Mouse (Mus musculus): ENCODE measurements around the gene Gm10972. TPM values are rescaled to one million over a fixed set of nuclear protein-coding genes. Genes with fewer than 3 reads are reported as not detected.
"Not testable (repeated sequence)": the region's sequence is repeated elsewhere in the genome, so short reads cannot be mapped to it uniquely, and the experiment has no call there.

Gene Gm10972
- polyA plus RNA-seq, 1 experiment = not detected

- not testable (repeated sequence) for DNase-seq; H3K4me3 ChIP-seq (replicated peaks; ENCODE audit: extremely low read depth, low read depth, low read length); H3K4me1 ChIP-seq (ENCODE audit: control insufficient read depth, insufficient read depth, low read length)
- WGBS = 94% methylated on average over 2 of the region's 2 CpGs
Measured at GRCm38 (mm10) chr3:94660841-94661240, 17.9 kb downstream of the Gm10972 start.

- WGBS = 47% methylated on average over 5 of the region's 5 CpGs
- H3K4me3 ChIP-seq (replicated peaks; ENCODE audit: extremely low read depth, low read depth, low read length); H3K4me1 ChIP-seq (ENCODE audit: control insufficient read depth, insufficient read depth, low read length); DNase-seq: not testable (repeated sequence)
Measured at GRCm38 (mm10) chr3:94665060-94665802, 22.3 kb downstream of the Gm10972 start.

GRCm38 (mm10) chr3:94665896-94666295, 23.0 kb downstream of the Gm10972 start:
- 22% methylated on average over 7 of the region's 7 CpGs for WGBS
- H3K4me3 ChIP-seq (replicated peaks; ENCODE audit: extremely low read depth, low read depth, low read length); DNase-seq; H3K4me1 ChIP-seq (ENCODE audit: control insufficient read depth, insufficient read depth, low read length): not testable (repeated sequence)

GRCm38 (mm10) chr3:94675101-94675500, 32.2 kb downstream of the Gm10972 start:
- 79% methylated on average over 9 of the region's 9 CpGs for WGBS

GRCm38 (mm10) chr3:94679351-94679841, 36.5 kb downstream of the Gm10972 start:
- Histone ChIP-seq H3K4me3 (replicated peaks; ENCODE audit: extremely low read depth, low read depth, low read length) (no peak overlapping the region), H3K4me1 (ENCODE audit: control insufficient read depth, insufficient read depth, low read length) (no peaks in the 10 kb centered on the region)
- no peak for TF ChIP-seq POLR2A (IDR thresholded peaks at IDR 0.05; ENCODE audit: borderline replicate concordance, extremely low read depth, low read depth, low read length)
- WGBS = 57% methylated on average over 8 of the region's 8 CpGs
- peak; percentile 54 for DNase-seq

More at GRCm38 (mm10) chr3:94675101-94675500, 32.2 kb downstream of the Gm10972 start:
- not testable (repeated sequence) for DNase-seq; H3K4me3 ChIP-seq (replicated peaks; ENCODE audit: extremely low read depth, low read depth, low read length); H3K4me1 ChIP-seq (ENCODE audit: control insufficient read depth, insufficient read depth, low read length)

GRCm38 (mm10) chr3:94680032-94680431, 37.1 kb downstream of the Gm10972 start:
- WGBS = 83% methylated on average over 12 of the region's 12 CpGs
- H3K4me1 ChIP-seq (ENCODE audit: control insufficient read depth, insufficient read depth, low read length); DNase-seq; H3K4me3 ChIP-seq (replicated peaks; ENCODE audit: extremely low read depth, low read depth, low read length): not testable (repeated sequence)

- peak; percentile 49 for DNase-seq
- no peaks in the 10 kb centered on the region for H3K4me1 ChIP-seq (ENCODE audit: control insufficient read depth, insufficient read depth, low read length)
- no peak for TF ChIP-seq CTCF (IDR thresholded peaks at IDR 0.05; ENCODE audit: insufficient read depth, low read length)
- TF ChIP-seq POLR2A (IDR thresholded peaks at IDR 0.05; ENCODE audit: borderline replicate concordance, extremely low read depth, low read depth, low read length) = no peak
- 56% methylated on average over 16 of the region's 16 CpGs for WGBS
- H3K4me3 ChIP-seq (replicated peaks; ENCODE audit: extremely low read depth, low read depth, low read length) = no peak overlapping the region
Measured at GRCm38 (mm10) chr3:94680783-94681182, 37.9 kb downstream of the Gm10972 start.

GRCm38 (mm10) chr3:94683646-94684045, 40.7 kb downstream of the Gm10972 start:
- Histone ChIP-seq H3K4me1 (ENCODE audit: control insufficient read depth, insufficient read depth, low read length) (no peaks in the 10 kb centered on the region; the same call in 1 of the 2 replicates), H3K4me3 (replicated peaks; ENCODE audit: extremely low read depth, low read depth, low read length) (no peak overlapping the region)
- whole genome bisulfite sequencing = 75% methylated on average over 6 of the region's 6 CpGs
- DNase-seq = no peak
- TF ChIP-seq CTCF (IDR thresholded peaks at IDR 0.05; ENCODE audit: insufficient read depth, low read length) (no peak), POLR2A (IDR thresholded peaks at IDR 0.05; ENCODE audit: borderline replicate concordance, extremely low read depth, low read depth, low read length) (no peak)

GRCm38 (mm10) chr3:94685989-94686772, 43.3 kb downstream of the Gm10972 start:
- not testable (repeated sequence) for H3K4me1 ChIP-seq (ENCODE audit: control insufficient read depth, insufficient read depth, low read length); H3K4me3 ChIP-seq (replicated peaks; ENCODE audit: extremely low read depth, low read depth, low read length); DNase-seq
- 82% methylated on average over 8 of the region's 8 CpGs for WGBS

- not testable (repeated sequence) for H3K4me1 ChIP-seq (ENCODE audit: control insufficient read depth, insufficient read depth, low read length); H3K4me3 ChIP-seq (replicated peaks; ENCODE audit: extremely low read depth, low read depth, low read length); DNase-seq
- 64% methylated on average over 3 of the region's 3 CpGs for WGBS
Measured at GRCm38 (mm10) chr3:94688698-94689097, 45.8 kb downstream of the Gm10972 start.

GRCm38 (mm10) chr3:94689195-94689594, 46.3 kb downstream of the Gm10972 start:
- 56% methylated on average over 1 of the region's 1 CpGs for WGBS
- not testable (repeated sequence) for H3K4me3 ChIP-seq (replicated peaks; ENCODE audit: extremely low read depth, low read depth, low read length); DNase-seq

GRCm38 (mm10) chr3:94690162-94690561, 47.2 kb downstream of the Gm10972 start:
- not testable (repeated sequence) for H3K4me1 ChIP-seq (ENCODE audit: control insufficient read depth, insufficient read depth, low read length); DNase-seq; H3K4me3 ChIP-seq (replicated peaks; ENCODE audit: extremely low read depth, low read depth, low read length)
- WGBS = 67% methylated on average over 6 of the region's 6 CpGs

More at GRCm38 (mm10) chr3:94689195-94689594, 46.3 kb downstream of the Gm10972 start:
- not testable (repeated sequence) for H3K4me1 ChIP-seq (ENCODE audit: control insufficient read depth, insufficient read depth, low read length)
